Mouse (Mus musculus) MEL (cell line): ENCODE measurements around the gene E130308A19Rik. TPM values are rescaled to one million over a fixed set of nuclear protein-coding genes. Genes with fewer than 3 reads are reported as not detected.

Experiments used
- DNase-seq: peaks from one replicate; pipeline ENCODE4 v3.0.0; 2011; ENCODE audit warnings: low read depth, low spot score
- H3K27ac ChIP-seq: 2 replicates; pipeline ENCODE4 v1.5.1; 2012; ENCODE audit warnings: low read depth, mild to moderate bottlenecking, control low read depth, low read length, moderate library complexity; ENCODE audit not compliant: control insufficient read depth
- H3K27me3 ChIP-seq, 2 experiments: fragments of 150-350 bp in 1 of 2; sonication (generic) in 1 of 2; 2 replicates each; pipeline ENCODE4 v1.6.1; 2012; ENCODE audit warnings: low read length in 2 of 2, mild to moderate bottlenecking in 2 of 2, improper control_type of control experiment in 1 of 2, moderate library complexity in 1 of 2; ENCODE audit not compliant: insufficient read depth in 2 of 2, control insufficient read depth in 1 of 2
- H3K36me3 ChIP-seq, 2 experiments: 2 replicates each; pipeline ENCODE4 v1.6.1; 2012 to 2014; ENCODE audit warnings: low read length in 2 of 2, improper control_type of control experiment in 1 of 2, inconsistent platforms in 1 of 2, mild to moderate bottlenecking in 1 of 2; ENCODE audit not compliant: insufficient read depth in 2 of 2, control insufficient read depth in 1 of 2
- H3K4me1 ChIP-seq, 2 experiments: fragments of 150-350 bp in 1 of 2; sonication (generic) in 1 of 2; 2 replicates each; pipeline ENCODE4 v1.6.1; 2012; ENCODE audit warnings: low read length in 2 of 2, improper control_type of control experiment in 1 of 2, mild to moderate bottlenecking in 1 of 2; ENCODE audit not compliant: insufficient read depth in 2 of 2, control insufficient read depth in 1 of 2
- H3K4me3 ChIP-seq, 2 experiments: fragments of 150-350 bp in 1 of 2; sonication (generic) in 1 of 2; 2 replicates each; pipeline ENCODE4 v1.5.1; 2012; ENCODE audit warnings: low read depth in 2 of 2, low read length in 2 of 2, mild to moderate bottlenecking in 2 of 2, moderate library complexity in 2 of 2, control low read depth in 1 of 2, improper control_type of control experiment in 1 of 2; ENCODE audit not compliant: control insufficient read depth in 1 of 2, insufficient read depth in 1 of 2
- H3K79me2 ChIP-seq: 2 replicates; pipeline ENCODE4 v1.6.1; 2012; ENCODE audit warnings: mild to moderate bottlenecking, low read length, moderate library complexity; ENCODE audit not compliant: control insufficient read depth, poor library complexity, insufficient read depth
- H3K9ac ChIP-seq: 2 replicates; pipeline ENCODE4 v1.6.1; 2012; ENCODE audit warnings: low read depth, mild to moderate bottlenecking, control low read depth, low read length, moderate library complexity; ENCODE audit not compliant: control insufficient read depth, poor library complexity, severe bottlenecking
- H3K9me3 ChIP-seq: fragments of 150-350 bp; sonication (generic); replicated peaks from 2 replicates; pipeline ENCODE4 v1.6.1; 2012; ENCODE audit warnings: mild to moderate bottlenecking, low read length, improper control_type of control experiment, moderate library complexity; ENCODE audit not compliant: insufficient read depth
- CHD2 ChIP-seq: IDR thresholded peaks from 2 replicates; pipeline ENCODE4 v1.6.1; 2011; ENCODE audit warnings: low read length, improper control_type of control experiment
- CTCF ChIP-seq, 3 experiments: IDR thresholded peaks in 2 of 3; conservative IDR thresholded peaks in 1 of 3; 2 replicates each; pipeline ENCODE4 v1.5.1; 2011 to 2012; ENCODE audit warnings: low read length in 3 of 3, low read depth in 2 of 3, mild to moderate bottlenecking in 2 of 3, improper control_type of control experiment in 1 of 3, inconsistent platforms in 1 of 3, mixed read lengths in 1 of 3, moderate library complexity in 1 of 3; ENCODE audit not compliant: control insufficient read depth in 1 of 3, insufficient read depth in 1 of 3, poor library complexity in 1 of 3, severe bottlenecking in 1 of 3
- E2F4 ChIP-seq: IDR thresholded peaks from 2 replicates; pipeline ENCODE4 v1.6.1; 2011; ENCODE audit warnings: low read depth, low read length, improper control_type of control experiment, borderline replicate concordance
- ETS1 ChIP-seq: IDR thresholded peaks from 2 replicates; pipeline ENCODE4 v1.6.1; 2012; ENCODE audit warnings: low read depth, mild to moderate bottlenecking, inconsistent platforms, low read length, improper control_type of control experiment, moderate library complexity
- GABPA ChIP-seq: IDR thresholded peaks from 2 replicates; pipeline ENCODE4 v1.6.1; 2012; ENCODE audit warnings: low read depth, mild to moderate bottlenecking, inconsistent platforms, low read length, improper control_type of control experiment, moderate library complexity
- HCFC1 ChIP-seq: IDR thresholded peaks from 2 replicates; pipeline ENCODE4 v1.6.1; 2012; ENCODE audit warnings: low read depth, mild to moderate bottlenecking, inconsistent platforms, low read length, improper control_type of control experiment, moderate library complexity
- KAT2A ChIP-seq: conservative IDR thresholded peaks from 2 replicates; pipeline ENCODE4 v1.6.1; 2012; ENCODE audit warnings: low read depth, low read length, improper control_type of control experiment, inconsistent platforms
- MAFK ChIP-seq: IDR thresholded peaks from 2 replicates; pipeline ENCODE4 v1.6.1; 2011; ENCODE audit warnings: low read depth, mild to moderate bottlenecking, low read length, improper control_type of control experiment, borderline replicate concordance
- MAZ ChIP-seq: IDR thresholded peaks from 2 replicates; pipeline ENCODE4 v1.6.1; 2012; ENCODE audit warnings: low read depth, mild to moderate bottlenecking, inconsistent platforms, low read length, improper control_type of control experiment
- MEF2A ChIP-seq: IDR thresholded peaks from 2 replicates; pipeline ENCODE4 v1.6.1; 2014; ENCODE audit warnings: low read depth, mild to moderate bottlenecking, inconsistent platforms, low read length, improper control_type of control experiment; ENCODE audit not compliant: poor library complexity, insufficient replicate concordance, severe bottlenecking; ENCODE audit errors: extremely low read depth
- MXI1 ChIP-seq: IDR thresholded peaks from 2 replicates; pipeline ENCODE4 v1.6.1; 2011; ENCODE audit warnings: mild to moderate bottlenecking, low read depth, low read length, improper control_type of control experiment
- MYC ChIP-seq: IDR thresholded peaks from 2 replicates; pipeline ENCODE4 v1.6.1; 2011; ENCODE audit warnings: low read depth, mild to moderate bottlenecking, low read length, improper control_type of control experiment, moderate library complexity
- POLR2A ChIP-seq, 2 experiments: IDR thresholded peaks; 2 replicates each; pipeline ENCODE4 v1.6.1; 2011 to 2012; ENCODE audit warnings: low read length in 2 of 2, mild to moderate bottlenecking in 2 of 2, control low read depth in 1 of 2, improper control_type of control experiment in 1 of 2, low read depth in 1 of 2, moderate library complexity in 1 of 2; ENCODE audit not compliant: control insufficient read depth in 1 of 2, insufficient read depth in 1 of 2, poor library complexity in 1 of 2
- POLR2AphosphoS2 ChIP-seq: IDR thresholded peaks from 2 replicates; pipeline ENCODE4 v1.6.1; 2011; ENCODE audit warnings: low read length, improper control_type of control experiment
- SIN3A ChIP-seq: IDR thresholded peaks from 2 replicates; pipeline ENCODE4 v1.6.1; 2012; ENCODE audit warnings: low read length, improper control_type of control experiment, inconsistent platforms
- SMC3 ChIP-seq: IDR thresholded peaks from 2 replicates; pipeline ENCODE4 v1.6.1; 2011; ENCODE audit warnings: low read depth, low read length, improper control_type of control experiment
- TAL1 ChIP-seq: IDR thresholded peaks from 2 replicates; pipeline ENCODE4 v1.6.1; 2012; ENCODE audit warnings: mild to moderate bottlenecking, inconsistent platforms, low read length, moderate library complexity, mixed read lengths
- USF1 ChIP-seq: IDR thresholded peaks from 2 replicates; pipeline ENCODE4 v1.6.1; 2014; ENCODE audit warnings: low read depth, mild to moderate bottlenecking, inconsistent platforms, low read length, improper control_type of control experiment, moderate library complexity
- USF2 ChIP-seq, 2 experiments: IDR thresholded peaks; 2 replicates each; pipeline ENCODE4 v1.6.1; 2011 to 2012; ENCODE audit warnings: improper control_type of control experiment in 2 of 2, low read length in 2 of 2, borderline replicate concordance in 1 of 2, inconsistent platforms in 1 of 2, low read depth in 1 of 2, mild to moderate bottlenecking in 1 of 2; ENCODE audit not compliant: insufficient read depth in 1 of 2
- ZKSCAN1 ChIP-seq: IDR thresholded peaks from 2 replicates; pipeline ENCODE4 v1.6.1; 2012; ENCODE audit warnings: low read depth, mild to moderate bottlenecking, inconsistent platforms, low read length, improper control_type of control experiment, moderate library complexity
- ZMIZ1 ChIP-seq: IDR thresholded peaks from 2 replicates; pipeline ENCODE4 v1.6.1; 2012; ENCODE audit warnings: low read depth, mild to moderate bottlenecking, inconsistent platforms, low read length, improper control_type of control experiment, moderate library complexity
- ZNF384 ChIP-seq: IDR thresholded peaks from 2 replicates; pipeline ENCODE4 v1.6.1; 2012; ENCODE audit warnings: low read depth, mild to moderate bottlenecking, inconsistent platforms, low read length, improper control_type of control experiment
- polyA plus RNA-seq, 2 experiments: library from polyadenylated mRNA; stranded (reverse) in 1 of 2; unstranded in 1 of 2; fragments of >175 nt in 1 of 2; fragments of >200 nt in 1 of 2; gene quantifications; 2 replicates each; pipeline versions ENCODE4 v1.2.1 to v1.2.4; 2012; ENCODE audit warnings: low replicate concordance in 2 of 2, low read depth in 1 of 2; ENCODE audit not compliant: insufficient read length in 2 of 2, insufficient read depth in 1 of 2, missing spikeins in 1 of 2
- total RNA-seq: library from RNA; depleted of rRNA; stranded (reverse); fragments of 300-350 nt; gene quantifications from 2 replicates; pipeline ENCODE4 v1.2.3, GENCODE M21; 2012

Gene E130308A19Rik
- total and polyA plus RNA-seq, 3 experiments: 4.0 to 12.5 TPM; not detected in 1

DNA sequence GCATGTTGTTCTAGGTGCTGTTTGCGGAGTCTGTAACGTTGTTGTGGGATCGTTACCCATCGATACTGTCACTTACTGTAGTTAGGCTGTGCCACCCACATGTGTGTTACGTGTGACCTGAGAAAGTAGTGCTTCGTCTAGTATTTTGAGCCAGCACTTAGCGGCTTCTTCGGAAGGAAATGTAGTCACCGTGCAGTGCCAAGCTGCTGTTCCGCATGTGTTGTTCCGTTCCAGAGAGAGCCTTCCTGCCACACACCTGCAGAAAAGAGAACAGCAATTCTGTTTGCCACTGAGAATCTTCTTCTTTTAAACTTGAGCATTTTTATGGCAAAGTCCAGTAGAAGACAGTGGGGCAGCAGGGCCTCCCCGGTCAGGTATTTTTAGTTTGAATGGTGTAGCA lies 100.5 kb downstream of the E130308A19Rik start:
- TF ChIP-seq CHD2: no peak
- TF ChIP-seq SIN3A: no peak
- TF ChIP-seq ETS1: no peak
- TF ChIP-seq USF2 (IDR thresholded peaks at IDR 0.05; ENCODE audit: borderline replicate concordance in 1 of 2, insufficient read depth in 1 of 2, low read depth in 1 of 2, low read length in 2 of 2): no peak
- TF ChIP-seq MXI1: no peak
- TF ChIP-seq, all 39 proteins: peak for 0

GRCm38 (mm10) chr4:59727187-59727877 lies 101.3 kb downstream of the E130308A19Rik start:
- TF ChIP-seq POLR2AphosphoS2 (no peak), GABPA (no peak), MAFK (no peak), CHD2 (no peak), POLR2A (IDR thresholded peaks at IDR 0.05; ENCODE audit: control insufficient read depth in 1 of 2, insufficient read depth in 1 of 2, low read depth in 1 of 2, low read length in 2 of 2, poor library complexity in 1 of 2) (no peak), TAL1 (no peak), MEF2A (no peak), ZNF384 (no peak), MYC (no peak), SMC3 (no peak), CTCF (IDR thresholded peaks at IDR 0.05 in 2 of 3, conservative IDR thresholded peaks at IDR 0.05 in 1 of 3; ENCODE audit: control insufficient read depth in 1 of 3, insufficient read depth in 1 of 3, low read depth in 2 of 3, low read length in 3 of 3, poor library complexity in 1 of 3, severe bottlenecking in 1 of 3) (no peak), MAZ (no peak), ZMIZ1 (no peak), ETS1 (no peak), USF1 (no peak), KAT2A (no peak), HCFC1 (no peak), E2F4 (no peak), ZKSCAN1 (no peak)
- no peak for DNase-seq
- no peak overlapping the region for H3K9ac ChIP-seq
- no peaks in the 10 kb centered on the region for H3K9me3 ChIP-seq
- no peaks in the 10 kb centered on the region for H3K27me3 ChIP-seq
- peaks cover 0 to 12% of the 10 kb centered on the region in 2 experiments; a peak in 2 of 4 replicates for H3K36me3 ChIP-seq
- H3K4me3 ChIP-seq: no peak overlapping the region
- no peak overlapping the region for H3K27ac ChIP-seq
- no peaks in the 10 kb centered on the region; the same call in 1 of the 2 replicates for H3K79me2 ChIP-seq
- peaks cover 4 to 5% of the 10 kb centered on the region in 2 experiments for H3K4me1 ChIP-seq

More for the DNA sequence above, 100.5 kb downstream of the E130308A19Rik start:
- H3K27me3 ChIP-seq: no peaks in the 10 kb centered on the region
- no peak for DNase-seq
- H3K4me3 ChIP-seq: no peak overlapping the region
- H3K4me1 ChIP-seq: peaks cover under 1 to 2% of the 10 kb centered on the region in 2 experiments; a peak in 3 of 4 replicates
- no peak overlapping the region for H3K27ac ChIP-seq
- H3K9ac ChIP-seq: no peak overlapping the region
- H3K36me3 ChIP-seq: peaks cover 0 to 12% of the 10 kb centered on the region in 2 experiments; a peak in 2 of 4 replicates
- H3K9me3 ChIP-seq: no peaks in the 10 kb centered on the region
- H3K79me2 ChIP-seq: no peaks in the 10 kb centered on the region; the same call in 1 of the 2 replicates
